Mouse (Mus musculus): ENCODE data around the gene Pik3ap1. TPM values are rescaled to one million over a fixed set of nuclear protein-coding genes. Genes with fewer than 3 reads are reported as not detected.
"Not testable (repeated sequence)": the region's sequence is repeated elsewhere in the genome, so short reads cannot be mapped to it uniquely, and the experiment has no call there.

Pik3ap1 gene
- 5.7 and 5.9 TPM in 2 replicates for polyA plus RNA-seq (2015; fragmentation: Nextera tagmentation; extraction: Ambion mirVana)

DNA sequence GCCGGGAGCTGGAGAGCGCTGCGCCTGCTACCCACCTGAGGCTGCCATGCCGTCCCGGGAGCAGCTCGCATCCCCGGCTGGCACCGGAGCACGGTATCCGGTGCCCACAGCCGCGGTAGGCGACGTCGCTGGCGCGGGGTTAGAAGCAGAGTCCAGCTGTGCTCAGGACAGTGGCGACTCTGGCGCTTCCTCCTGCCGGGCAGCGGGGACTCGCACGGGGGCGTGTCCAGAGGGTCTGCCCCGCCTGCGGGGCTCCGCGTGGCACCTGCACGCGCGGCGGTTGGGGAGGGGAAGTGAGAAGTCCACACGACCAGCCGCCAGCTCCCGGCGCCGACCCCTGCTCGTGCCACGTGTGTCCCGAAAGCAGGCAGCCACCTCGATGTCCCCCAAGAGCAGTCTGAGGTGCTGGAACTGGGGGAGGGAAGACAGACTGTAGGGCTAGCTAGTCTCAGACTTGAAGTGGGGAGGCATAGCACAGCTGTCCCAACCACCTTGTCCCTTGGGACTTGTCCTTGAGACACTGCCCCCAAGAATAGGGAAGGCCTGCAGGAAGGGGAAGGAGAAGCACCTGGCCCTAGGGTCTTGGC, at the start of gene Pik3ap1:
Gene Pik3ap1 (minus strand): TSS at position 181 of the 587 bp plus-strand sequence.
- H3K9ac ChIP-seq (ENCODE audit: low read depth, low read length): peak within 1 kb of the TSS; percentile 71
- under 1% methylated on average over 41 of the region's 41 CpGs for WGBS

DNA sequence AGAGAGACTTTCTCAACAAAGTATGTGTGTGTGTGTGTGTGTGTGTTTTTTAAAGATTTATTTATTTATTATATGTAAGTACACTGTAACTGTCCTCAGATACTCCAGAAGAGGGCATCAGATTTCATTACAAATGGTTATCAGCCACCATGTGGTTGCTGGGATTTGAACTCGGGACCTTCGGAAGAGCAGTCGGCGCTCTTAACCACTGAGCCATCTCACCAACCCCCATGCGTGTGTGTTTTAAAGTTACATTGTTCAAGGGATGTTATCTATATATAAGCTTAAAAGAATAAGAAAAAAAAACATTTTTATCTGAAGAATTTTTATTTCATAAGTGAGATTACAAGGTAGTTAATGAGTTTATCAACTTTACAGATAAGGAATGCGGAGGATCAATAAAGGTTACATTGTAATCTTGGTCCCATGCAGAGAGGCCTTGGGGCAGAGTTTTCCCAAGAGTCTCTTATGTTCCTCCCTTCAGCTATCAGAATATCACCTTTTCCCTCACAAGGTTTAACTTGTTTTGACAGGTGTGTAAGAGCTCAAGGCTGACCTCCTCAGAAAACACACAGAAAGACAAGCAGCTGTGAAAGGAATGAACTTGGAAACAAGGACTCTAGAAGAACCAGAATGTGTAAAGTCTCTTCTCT, 46.7 kb upstream of the Pik3ap1 start:
- not testable (repeated sequence) for H3K4me3 ChIP-seq (ENCODE audit: low read length); H3K9me3 ChIP-seq (ENCODE audit: control insufficient read depth, low read length); H3K4me2 ChIP-seq (ENCODE audit: low read depth, low read length); H3K27ac ChIP-seq (ENCODE audit: low read length); H3K36me3 ChIP-seq (ENCODE audit: control insufficient read depth, insufficient read depth, low read length); H3K4me1 ChIP-seq (ENCODE audit: control insufficient read depth, insufficient read depth, low read length); H3K27me3 ChIP-seq (replicated peaks; ENCODE audit: control insufficient read depth, insufficient read depth, low read length); H3K9ac ChIP-seq (ENCODE audit: low read depth, low read length)
- no CpG with 5 or more reads among the region's 6 CpGs for WGBS
- peak; percentile 90 for ATAC-seq

More for the DNA sequence above, at the start of gene Pik3ap1:
- H3K4me3 ChIP-seq (ENCODE audit: low read length): peak within 1 kb of the TSS; percentile 52
- H3K4me2 ChIP-seq (ENCODE audit: low read depth, low read length): peak within 1 kb of the TSS; percentile 77
- no peaks in the 10 kb centered on the region for H3K27me3 ChIP-seq (replicated peaks; ENCODE audit: control insufficient read depth, insufficient read depth, low read length)
- no peak within 1 kb of the TSS for H3K27ac ChIP-seq (ENCODE audit: low read length)
- ATAC-seq: peak; percentile 64
- H3K4me1 ChIP-seq (ENCODE audit: control insufficient read depth, insufficient read depth, low read length): peaks cover 8% of the 10 kb centered on the region
- no peaks in the 10 kb centered on the region for H3K9me3 ChIP-seq (ENCODE audit: control insufficient read depth, low read length)
- no peaks in the 10 kb centered on the region for H3K36me3 ChIP-seq (ENCODE audit: control insufficient read depth, insufficient read depth, low read length)

DNA sequence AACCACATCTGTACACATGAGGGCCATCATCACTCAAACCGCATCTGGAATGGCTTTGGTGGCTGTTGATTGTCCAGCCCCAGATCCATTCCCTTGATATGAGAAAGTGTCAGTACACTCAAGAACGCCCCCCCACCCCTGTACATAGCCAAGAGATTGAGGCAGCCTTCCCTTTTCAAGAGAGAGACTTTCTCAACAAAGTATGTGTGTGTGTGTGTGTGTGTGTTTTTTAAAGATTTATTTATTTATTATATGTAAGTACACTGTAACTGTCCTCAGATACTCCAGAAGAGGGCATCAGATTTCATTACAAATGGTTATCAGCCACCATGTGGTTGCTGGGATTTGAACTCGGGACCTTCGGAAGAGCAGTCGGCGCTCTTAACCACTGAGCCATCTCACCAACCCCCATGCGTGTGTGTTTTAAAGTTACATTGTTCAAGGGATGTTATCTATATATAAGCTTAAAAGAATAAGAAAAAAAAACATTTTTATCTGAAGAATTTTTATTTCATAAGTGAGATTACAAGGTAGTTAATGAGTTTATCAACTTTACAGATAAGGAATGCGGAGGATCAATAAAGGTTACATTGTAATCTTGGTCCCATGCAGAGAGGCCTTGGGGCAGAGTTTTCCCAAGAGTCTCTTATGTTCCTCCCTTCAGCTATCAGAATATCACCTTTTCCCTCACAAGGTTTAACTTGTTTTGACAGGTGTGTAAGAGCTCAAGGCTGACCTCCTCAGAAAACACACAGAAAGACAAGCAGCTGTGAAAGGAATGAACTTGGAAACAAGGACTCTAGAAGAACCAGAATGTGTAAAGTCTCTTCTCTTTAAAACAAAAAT, 41.2 kb upstream of the Pik3ap1 start:
- ATAC-seq: peak; percentile 81
- not testable (repeated sequence) for H3K4me3 ChIP-seq (ENCODE audit: low read length); H3K4me2 ChIP-seq (ENCODE audit: low read depth, low read length); H3K4me1 ChIP-seq (ENCODE audit: control insufficient read depth, insufficient read depth, low read length); H3K9me3 ChIP-seq (ENCODE audit: control insufficient read depth, low read length); H3K36me3 ChIP-seq (ENCODE audit: control insufficient read depth, insufficient read depth, low read length); H3K9ac ChIP-seq (ENCODE audit: low read depth, low read length); H3K27me3 ChIP-seq (replicated peaks; ENCODE audit: control insufficient read depth, insufficient read depth, low read length); H3K27ac ChIP-seq (ENCODE audit: low read length)
- no CpG with 5 or more reads among the region's 8 CpGs for WGBS

DNA sequence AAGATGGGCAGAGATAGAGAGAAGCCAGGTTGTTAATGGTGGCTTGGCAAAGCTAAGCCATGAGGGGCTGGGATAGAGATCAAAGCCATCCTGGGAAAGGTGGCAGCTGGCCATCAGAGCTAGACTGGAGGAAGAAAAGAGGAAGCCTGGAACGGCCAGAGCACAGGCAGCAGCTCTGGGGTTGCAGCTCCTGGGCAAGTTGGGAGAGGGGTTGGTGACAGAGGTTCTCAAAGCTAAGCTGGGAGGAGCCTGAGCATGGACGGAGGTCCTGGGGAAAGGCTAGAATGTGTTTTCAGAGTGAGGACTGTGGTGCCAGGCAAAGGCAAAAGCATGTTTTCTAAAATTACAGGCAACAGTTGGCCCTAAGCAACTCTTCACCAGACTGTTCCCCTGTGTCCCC, 36.4 kb upstream of the Pik3ap1 start:
- ATAC-seq: no peak
- no peaks in the 10 kb centered on the region for H3K36me3 ChIP-seq (ENCODE audit: control insufficient read depth, insufficient read depth, low read length)
- no peak overlapping the region for H3K9ac ChIP-seq (ENCODE audit: low read depth, low read length)
- 36% methylated on average over 2 of the region's 2 CpGs for WGBS
- H3K4me3 ChIP-seq (ENCODE audit: low read length): no peak overlapping the region
- no peaks in the 10 kb centered on the region for H3K4me1 ChIP-seq (ENCODE audit: control insufficient read depth, insufficient read depth, low read length)
- no peak overlapping the region for H3K4me2 ChIP-seq (ENCODE audit: low read depth, low read length)
- H3K9me3 ChIP-seq (ENCODE audit: control insufficient read depth, low read length): no peaks in the 10 kb centered on the region
- H3K27ac ChIP-seq (ENCODE audit: low read length): no peak overlapping the region
- no peaks in the 10 kb centered on the region for H3K27me3 ChIP-seq (replicated peaks; ENCODE audit: control insufficient read depth, insufficient read depth, low read length)

DNA sequence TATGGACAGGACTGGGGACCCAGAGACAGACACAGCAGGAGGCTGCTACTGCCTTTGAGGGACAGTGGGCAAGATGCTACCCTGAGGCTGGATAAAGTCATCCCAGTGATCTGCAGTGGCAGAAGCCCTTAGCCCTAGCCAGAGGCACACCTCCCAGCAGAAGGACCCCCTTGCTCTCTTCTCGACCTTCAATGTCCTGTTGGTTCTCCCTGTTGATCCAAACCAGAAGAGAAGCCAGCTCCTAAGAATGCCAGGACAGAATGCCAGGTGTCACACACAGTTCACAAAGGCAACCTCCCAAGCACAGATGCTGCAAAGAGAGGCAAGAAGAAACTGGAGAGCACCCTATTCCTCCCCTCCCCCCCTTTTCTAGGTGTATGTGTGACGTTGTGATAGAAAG, 33.9 kb upstream of the Pik3ap1 start:
- no peaks in the 10 kb centered on the region for H3K4me1 ChIP-seq (ENCODE audit: control insufficient read depth, insufficient read depth, low read length)
- H3K27ac ChIP-seq (ENCODE audit: low read length): no peak overlapping the region
- ATAC-seq: no peak
- H3K4me2 ChIP-seq (ENCODE audit: low read depth, low read length): no peak overlapping the region
- no peaks in the 10 kb centered on the region for H3K27me3 ChIP-seq (replicated peaks; ENCODE audit: control insufficient read depth, insufficient read depth, low read length)
- H3K36me3 ChIP-seq (ENCODE audit: control insufficient read depth, insufficient read depth, low read length): no peaks in the 10 kb centered on the region
- WGBS: 71% methylated on average over 2 of the region's 2 CpGs
- H3K4me3 ChIP-seq (ENCODE audit: low read length): no peak overlapping the region
- H3K9ac ChIP-seq (ENCODE audit: low read depth, low read length): no peak overlapping the region
- H3K9me3 ChIP-seq (ENCODE audit: control insufficient read depth, low read length): no peaks in the 10 kb centered on the region

DNA sequence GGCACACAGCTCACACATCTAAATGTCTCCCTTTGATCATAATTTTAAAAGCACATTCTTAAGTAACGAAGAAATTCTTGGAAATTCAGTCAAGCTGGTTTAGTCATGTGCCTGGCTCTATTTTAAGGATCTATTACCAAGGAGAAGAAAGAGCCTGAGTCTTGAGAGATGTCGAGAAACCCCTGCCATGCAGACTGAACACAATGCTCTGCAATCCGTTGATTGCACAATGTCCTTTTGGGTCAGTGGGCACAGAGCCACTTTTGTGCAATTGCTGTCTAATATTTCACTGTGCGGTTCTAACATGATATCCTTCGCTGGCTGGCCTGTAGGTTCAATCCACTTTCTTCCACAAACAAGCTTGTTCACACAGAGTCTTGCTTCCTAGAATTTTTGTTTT, 33.1 kb upstream of the Pik3ap1 start:
- Histone ChIP-seq H3K4me2 (ENCODE audit: low read depth, low read length) (no peak overlapping the region), H3K27ac (ENCODE audit: low read length) (no peak overlapping the region), H3K4me1 (ENCODE audit: control insufficient read depth, insufficient read depth, low read length) (no peaks in the 10 kb centered on the region), H3K9me3 (ENCODE audit: control insufficient read depth, low read length) (no peaks in the 10 kb centered on the region), H3K36me3 (ENCODE audit: control insufficient read depth, insufficient read depth, low read length) (no peaks in the 10 kb centered on the region), H3K4me3 (ENCODE audit: low read length) (no peak overlapping the region), H3K9ac (ENCODE audit: low read depth, low read length) (no peak overlapping the region), H3K27me3 (replicated peaks; ENCODE audit: control insufficient read depth, insufficient read depth, low read length) (no peaks in the 10 kb centered on the region)
- WGBS: 61% methylated on average over 5 of the region's 5 CpGs
- ATAC-seq: no peak

DNA sequence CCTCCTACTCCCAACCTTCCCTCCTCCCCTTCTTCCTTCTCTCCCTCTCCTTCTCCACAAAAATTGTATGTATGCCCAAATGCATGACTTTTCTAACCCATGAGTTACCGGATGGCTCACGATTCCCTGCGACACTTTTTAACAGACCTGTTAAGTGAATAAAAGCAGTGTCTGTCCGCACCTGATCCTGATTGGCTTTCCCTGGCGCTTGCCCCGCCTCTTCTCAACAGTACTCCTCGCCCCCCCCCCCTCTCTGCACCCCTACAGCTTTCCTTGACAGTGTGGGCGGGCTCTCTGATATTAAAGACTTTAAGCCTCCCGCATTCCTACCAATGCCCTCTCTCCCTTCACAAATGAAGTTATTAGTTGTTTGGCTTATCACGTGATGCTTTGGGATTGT, 31.3 kb upstream of the Pik3ap1 start:
- Histone ChIP-seq H3K4me3 (ENCODE audit: low read length) (no peak overlapping the region), H3K27me3 (replicated peaks; ENCODE audit: control insufficient read depth, insufficient read depth, low read length) (no peaks in the 10 kb centered on the region), H3K27ac (ENCODE audit: low read length) (no peak overlapping the region), H3K36me3 (ENCODE audit: control insufficient read depth, insufficient read depth, low read length) (no peaks in the 10 kb centered on the region), H3K9me3 (ENCODE audit: control insufficient read depth, low read length) (no peaks in the 10 kb centered on the region), H3K9ac (ENCODE audit: low read depth, low read length) (no peak overlapping the region), H3K4me1 (ENCODE audit: control insufficient read depth, insufficient read depth, low read length) (no peaks in the 10 kb centered on the region), H3K4me2 (ENCODE audit: low read depth, low read length) (peak overlapping the region; percentile 6; the same call in 1 of the 2 replicates)
- no peak for ATAC-seq
- WGBS: 42% methylated on average over 10 of the region's 10 CpGs

DNA sequence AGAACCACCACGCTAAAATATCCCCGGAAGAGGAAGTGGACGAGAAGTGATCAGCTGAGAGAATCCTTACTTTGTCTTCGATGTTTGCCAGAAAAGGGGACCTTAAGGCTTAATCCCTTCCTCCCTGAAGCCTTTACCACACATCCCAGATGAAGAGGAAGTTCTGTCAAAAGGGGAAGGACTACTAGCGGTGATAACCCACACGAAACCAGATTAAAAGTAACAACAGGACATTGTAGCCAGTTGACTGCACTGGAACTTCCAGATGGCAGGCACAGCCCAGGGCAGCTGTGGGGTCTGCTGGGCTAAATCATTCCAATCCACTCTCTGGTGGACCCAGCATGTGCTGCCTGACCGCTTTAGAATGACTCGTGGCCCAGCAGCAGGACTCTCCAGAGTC, 17.7 kb upstream of the Pik3ap1 start:
- H3K4me2 ChIP-seq (ENCODE audit: low read depth, low read length): no peak overlapping the region
- H3K4me3 ChIP-seq (ENCODE audit: low read length): no peak overlapping the region
- H3K9ac ChIP-seq (ENCODE audit: low read depth, low read length): no peak overlapping the region
- no peaks in the 10 kb centered on the region for H3K27me3 ChIP-seq (replicated peaks; ENCODE audit: control insufficient read depth, insufficient read depth, low read length)
- H3K27ac ChIP-seq (ENCODE audit: low read length): no peak overlapping the region
- 81% methylated on average over 8 of the region's 8 CpGs for WGBS
- ATAC-seq: no peak
- H3K36me3 ChIP-seq (ENCODE audit: control insufficient read depth, insufficient read depth, low read length): no peaks in the 10 kb centered on the region
- no peaks in the 10 kb centered on the region for H3K4me1 ChIP-seq (ENCODE audit: control insufficient read depth, insufficient read depth, low read length)
- no peaks in the 10 kb centered on the region for H3K9me3 ChIP-seq (ENCODE audit: control insufficient read depth, low read length)

DNA sequence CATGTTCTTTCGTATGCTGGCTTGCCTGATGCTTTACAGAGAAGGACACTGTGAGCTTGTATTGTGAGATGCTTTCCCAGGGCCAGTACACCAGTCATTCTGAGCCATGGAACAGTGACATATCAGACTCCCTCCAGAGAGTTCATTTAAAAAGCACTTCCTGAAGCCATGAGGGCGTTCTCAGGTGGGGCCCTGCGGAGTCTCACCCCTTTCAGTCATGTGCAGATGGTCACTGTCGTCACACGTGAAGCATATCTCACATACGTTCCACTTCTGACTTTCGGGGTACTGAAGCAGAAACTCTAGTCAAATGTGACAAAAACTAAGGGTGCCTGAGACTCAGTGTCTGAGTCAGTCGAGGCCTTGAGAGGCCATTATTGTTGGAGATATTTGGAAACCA, 6.0 kb upstream of the Pik3ap1 start:
- no peak overlapping the region for H3K9ac ChIP-seq (ENCODE audit: low read depth, low read length)
- H3K36me3 ChIP-seq (ENCODE audit: control insufficient read depth, insufficient read depth, low read length): no peaks in the 10 kb centered on the region
- no peaks in the 10 kb centered on the region for H3K9me3 ChIP-seq (ENCODE audit: control insufficient read depth, low read length)
- H3K27ac ChIP-seq (ENCODE audit: low read length): no peak overlapping the region
- no peak for ATAC-seq
- no peak overlapping the region for H3K4me2 ChIP-seq (ENCODE audit: low read depth, low read length)
- H3K4me3 ChIP-seq (ENCODE audit: low read length): no peak overlapping the region
- 82% methylated on average over 8 of the region's 8 CpGs for WGBS
- H3K4me1 ChIP-seq (ENCODE audit: control insufficient read depth, insufficient read depth, low read length): peaks cover 3% of the 10 kb centered on the region; the same call in 1 of the 2 replicates
- H3K27me3 ChIP-seq (replicated peaks; ENCODE audit: control insufficient read depth, insufficient read depth, low read length): no peaks in the 10 kb centered on the region; the same call in 1 of the 2 replicates

Data from intestine, embryonic 16.5 days (tissue).